Mouse (Mus musculus) layer of hippocampus, postnatal 36 days (tissue): Measurements from ENCODE around the gene Trp53. TPM values are rescaled to one million over a fixed set of nuclear protein-coding genes. Genes with fewer than 3 reads are reported as not detected.
"Not testable (repeated sequence)": the region's sequence is repeated elsewhere in the genome, so short reads cannot be mapped to it uniquely, and the experiment has no call there.

Experiments
- DNase-seq, 2 experiments: peaks; one replicate each; pipeline ENCODE4 v3.0.0; 2022
- total RNA-seq, 2 experiments: library from RNA; stranded (reverse); gene quantifications; 2 replicates each; pipeline ENCODE4 v1.2.3; 2021

Gene Trp53
- total RNA-seq, 2 experiments from 2014 or later, result 25.4 to 27.4 TPM

DNA sequence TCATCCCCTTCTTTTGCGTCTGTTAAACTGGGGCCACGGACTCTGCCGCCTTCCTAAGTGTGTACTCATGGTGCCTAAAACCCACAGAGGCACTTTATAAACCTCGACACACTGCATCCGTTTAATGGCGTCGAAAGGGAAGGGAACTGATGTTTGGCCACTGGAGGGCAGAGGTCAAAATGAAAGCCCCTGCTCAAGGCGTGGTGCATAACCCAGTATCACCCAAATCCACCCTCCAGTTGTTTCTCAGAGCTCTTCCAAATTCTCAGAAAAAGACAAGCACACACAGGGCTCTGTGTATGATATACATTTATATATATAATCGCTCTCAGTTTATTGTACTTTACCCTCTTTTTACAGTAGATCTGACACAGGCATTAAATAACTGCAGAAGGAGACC lies 19.3 kb downstream of the Trp53 start:
- no peak for DNase-seq

DNA sequence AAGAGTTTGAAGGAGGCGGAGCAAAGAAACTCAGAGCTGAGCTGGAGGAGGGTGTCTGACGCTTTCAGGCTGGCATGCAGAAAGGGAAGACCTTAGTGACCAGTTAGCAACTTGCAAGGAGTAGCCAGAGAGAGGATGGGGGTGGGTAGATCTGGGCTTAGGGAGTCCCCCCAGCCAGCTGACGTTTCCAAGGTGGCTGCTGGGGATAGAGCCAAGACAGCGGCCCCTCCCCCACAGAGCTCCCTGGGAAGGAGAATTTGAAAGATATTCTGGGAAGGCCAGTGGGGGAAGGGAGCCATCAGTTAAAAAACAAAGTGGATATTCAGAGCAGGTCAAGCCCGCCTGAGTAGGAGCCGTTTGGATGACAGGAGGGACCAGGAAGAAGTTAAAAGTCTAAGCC lies 19.9 kb downstream of the Trp53 start:
- DNase-seq, result peak; percentile 73 to 75

DNA sequence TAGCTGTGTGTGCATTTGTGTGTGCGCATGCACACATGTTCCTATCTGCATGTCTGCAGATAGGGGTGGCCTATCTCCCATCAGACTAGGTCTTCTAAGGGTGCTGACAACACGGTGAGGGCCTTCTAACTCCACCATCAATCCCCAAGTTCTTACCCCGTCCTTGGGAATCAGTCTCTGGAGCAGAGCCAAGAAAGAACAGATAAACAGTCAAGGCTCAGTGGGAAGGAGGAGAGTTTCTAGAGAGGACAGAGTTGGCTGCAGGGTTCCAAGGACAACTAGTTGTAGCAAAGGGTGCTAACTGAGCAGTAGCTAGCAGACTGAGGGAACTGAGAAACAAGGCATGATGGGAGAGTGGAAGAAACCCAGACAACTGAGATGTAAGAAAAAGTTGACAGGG lies 21.6 kb downstream of the Trp53 start:
- DNase-seq, result no peak

DNA sequence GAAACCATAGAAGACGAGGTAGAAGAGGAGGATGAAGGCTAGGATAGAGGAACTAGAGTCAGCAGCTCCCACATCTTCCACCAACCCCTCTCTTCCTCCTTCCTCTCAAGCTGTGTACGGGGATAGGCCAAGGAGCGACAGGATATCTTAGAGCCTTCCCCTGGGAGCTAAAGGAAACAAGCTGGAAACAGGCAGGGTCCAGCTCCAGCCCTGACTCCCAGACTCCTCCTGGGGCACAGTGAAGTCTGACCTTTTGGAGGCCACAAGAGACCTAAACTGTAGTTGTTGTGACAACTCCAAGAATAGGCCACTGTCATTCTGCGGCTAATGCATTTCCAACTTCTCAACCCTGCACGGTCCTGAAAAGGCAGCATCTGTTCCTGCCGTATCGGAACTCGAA lies 23.4 kb downstream of the Trp53 start:
- no peak for DNase-seq

DNA sequence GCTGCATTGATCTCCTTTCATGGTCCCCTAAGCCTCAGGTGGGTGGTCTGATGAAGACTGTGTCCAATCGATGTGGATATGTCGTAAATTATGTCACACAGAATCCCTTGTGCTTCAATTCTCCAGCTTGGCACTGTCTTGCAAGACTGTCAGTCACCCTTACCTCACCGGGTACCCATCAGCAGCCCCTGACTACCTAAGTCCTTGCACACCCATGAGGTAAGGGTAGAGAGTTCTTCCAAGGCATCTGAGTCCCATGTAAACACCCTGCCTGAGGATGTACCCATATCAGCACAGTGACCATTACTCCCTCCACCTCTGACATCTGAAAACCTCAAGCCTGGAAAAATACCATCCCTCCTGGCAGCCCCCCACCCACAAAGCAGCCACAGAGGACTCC lies 24.2 kb downstream of the Trp53 start:
- no peak for DNase-seq

DNA sequence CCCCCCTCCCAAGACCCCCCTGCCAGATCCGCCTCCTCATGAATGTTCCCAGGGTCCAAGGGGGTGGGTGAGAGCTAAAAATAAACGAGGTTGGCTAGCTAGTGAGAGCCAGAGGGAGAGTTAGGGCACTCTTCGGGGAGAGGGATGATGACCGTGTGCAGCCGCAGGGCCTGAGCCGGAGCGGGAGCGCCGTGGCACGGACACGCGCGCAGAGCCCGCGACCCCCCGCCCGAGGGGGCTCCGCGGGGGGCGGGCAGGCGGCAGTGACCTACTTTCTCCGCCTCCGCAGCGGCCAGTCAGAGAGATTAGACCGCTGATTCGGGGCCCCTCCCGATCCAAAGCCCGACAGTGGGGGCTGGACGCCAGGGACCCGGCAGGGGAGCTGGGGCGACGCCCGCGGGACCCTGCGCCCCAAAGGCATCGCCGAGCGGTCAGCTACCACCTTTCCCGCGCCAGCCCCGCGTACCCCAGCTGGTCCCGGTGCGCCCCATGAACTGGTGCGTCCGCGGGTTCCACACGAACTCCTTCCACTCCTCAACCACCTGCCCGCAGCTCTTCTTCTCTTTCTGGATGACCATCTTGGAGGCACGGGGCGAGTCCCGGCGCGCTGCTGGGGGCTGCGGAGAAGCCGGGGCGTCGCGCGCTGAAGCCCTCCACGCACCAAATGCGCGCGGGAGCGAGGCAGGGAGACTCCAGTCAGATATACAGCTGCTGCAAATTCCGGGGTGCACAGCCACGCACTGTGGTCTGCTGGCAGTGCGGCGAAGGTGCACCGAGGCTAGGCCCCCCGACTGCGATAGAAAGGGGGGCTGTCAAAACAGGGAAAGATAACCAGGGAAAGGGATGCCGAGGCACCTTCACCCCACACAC lies 24.9 kb downstream of the Trp53 start:
- DNase-seq, result peak in 1 of 2 experiments; percentile 53

DNA sequence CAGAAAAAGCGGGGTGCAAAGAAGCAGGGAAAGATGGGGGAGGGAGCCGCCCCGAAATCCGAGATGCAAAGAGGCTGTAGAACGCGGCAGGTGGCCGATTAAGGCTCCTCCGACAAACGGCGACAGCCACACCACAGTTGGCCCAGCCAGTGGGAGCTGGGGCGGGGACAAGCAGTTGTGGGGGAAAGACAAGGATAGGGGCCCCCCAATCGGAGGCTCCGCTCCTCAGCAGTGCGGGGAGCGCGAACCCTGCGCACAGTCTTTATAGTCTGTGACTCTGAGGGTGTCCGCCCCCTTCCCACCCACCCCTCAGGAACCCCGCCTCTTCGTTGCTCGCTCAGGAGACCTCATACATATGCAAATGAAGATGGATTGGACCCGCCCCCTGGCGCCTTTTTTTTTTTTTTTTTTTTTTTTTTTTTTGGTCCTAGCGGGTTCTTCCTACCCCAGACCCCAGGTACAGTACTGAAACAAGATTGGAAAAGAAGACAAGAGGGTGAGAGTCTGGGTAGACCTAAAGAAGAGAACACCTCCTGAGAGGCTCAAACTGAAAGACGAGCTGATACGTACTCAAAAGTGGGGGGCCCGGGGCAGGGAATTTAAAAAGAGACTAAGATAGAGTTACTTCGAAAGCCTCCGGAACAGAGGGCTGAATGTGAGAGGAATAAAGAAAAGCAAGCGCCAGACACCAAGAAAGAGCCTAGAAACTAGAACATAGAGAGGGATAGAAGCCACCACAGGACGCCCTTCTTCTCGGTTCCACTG lies 25.7 kb downstream of the Trp53 start, which contains the start of gene Atp1b2:
TSS of gene Atp1b2 (minus strand) at position 217 of the 765 bp plus-strand sequence.
- DNase-seq, result peak; percentile 85

DNA sequence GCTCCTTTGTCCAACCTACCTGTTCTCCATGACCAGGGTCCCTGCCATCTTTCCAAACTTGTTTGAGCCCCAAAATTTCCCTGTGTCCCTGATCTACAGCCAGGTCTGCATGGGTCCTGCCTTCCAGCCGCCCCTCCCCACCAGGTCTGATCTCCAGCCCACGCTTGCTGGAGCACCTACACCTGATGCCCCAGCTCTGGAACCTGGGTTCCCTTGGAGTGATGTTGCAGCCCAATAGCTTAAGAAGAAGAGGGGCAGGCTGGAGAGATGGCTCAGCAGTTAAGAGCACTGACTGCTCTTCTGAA lies 26.3 kb downstream of the Trp53 start:
- DNase-seq, result no peak

DNA sequence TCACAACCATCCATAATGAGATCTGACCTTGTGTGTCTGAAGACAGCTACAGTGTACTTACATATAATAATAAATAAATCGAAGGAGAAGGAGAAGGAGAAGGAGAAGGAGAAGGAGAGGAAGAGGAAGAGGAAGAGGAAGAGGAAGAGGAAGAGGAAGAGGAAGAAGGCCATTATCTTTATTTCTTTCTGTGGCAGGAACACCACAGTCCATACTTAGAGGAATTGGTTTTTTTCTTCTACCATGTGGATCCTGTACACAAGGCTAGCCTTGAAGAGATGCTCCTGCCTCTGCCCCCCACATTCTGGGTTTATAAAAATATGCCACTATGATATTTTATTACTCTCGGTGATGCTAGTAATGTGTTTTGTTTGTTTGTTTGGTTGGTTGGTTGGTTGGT lies 26.7 kb downstream of the Trp53 start:
- no peak for DNase-seq

DNA sequence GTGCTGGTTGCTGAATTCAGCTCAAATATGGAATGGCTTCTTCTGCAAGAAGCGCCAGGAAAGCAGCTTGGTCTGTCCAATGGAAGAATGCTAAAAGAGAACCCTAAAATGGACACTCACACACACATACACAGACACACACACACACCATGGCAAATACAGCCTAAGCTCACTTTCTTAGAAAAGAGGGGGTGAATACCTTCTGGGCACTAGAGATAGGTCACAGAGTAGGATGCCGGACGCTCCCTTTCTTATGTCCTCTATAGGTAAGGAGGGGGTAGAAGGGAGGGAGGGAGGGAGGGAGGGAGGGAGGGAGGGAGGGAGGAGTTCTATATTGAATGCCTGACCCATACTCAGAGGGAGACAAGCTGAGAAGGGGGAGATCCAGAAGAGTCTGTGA lies 28.4 kb downstream of the Trp53 start:
- DNase-seq, result no peak

DNA sequence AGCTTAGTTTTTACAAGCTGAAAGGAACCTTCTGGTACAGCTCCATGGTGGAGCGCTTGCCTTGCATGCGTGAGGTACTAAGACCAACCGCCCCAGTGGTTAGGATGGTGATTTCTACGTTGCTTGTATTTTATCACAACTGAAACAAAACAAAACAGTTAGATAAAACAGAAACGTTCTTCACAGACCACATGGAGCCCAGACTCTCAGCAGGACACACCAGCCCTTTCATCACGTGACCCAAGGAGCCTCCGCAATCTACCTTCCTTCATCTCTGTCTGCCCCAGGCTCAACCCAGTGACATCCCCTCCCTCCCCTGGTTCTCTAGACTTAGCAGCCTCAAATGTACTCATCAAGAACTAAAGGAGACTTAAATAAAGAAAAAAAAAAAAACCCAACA lies 29.3 kb downstream of the Trp53 start:
- DNase-seq, result no peak

DNA sequence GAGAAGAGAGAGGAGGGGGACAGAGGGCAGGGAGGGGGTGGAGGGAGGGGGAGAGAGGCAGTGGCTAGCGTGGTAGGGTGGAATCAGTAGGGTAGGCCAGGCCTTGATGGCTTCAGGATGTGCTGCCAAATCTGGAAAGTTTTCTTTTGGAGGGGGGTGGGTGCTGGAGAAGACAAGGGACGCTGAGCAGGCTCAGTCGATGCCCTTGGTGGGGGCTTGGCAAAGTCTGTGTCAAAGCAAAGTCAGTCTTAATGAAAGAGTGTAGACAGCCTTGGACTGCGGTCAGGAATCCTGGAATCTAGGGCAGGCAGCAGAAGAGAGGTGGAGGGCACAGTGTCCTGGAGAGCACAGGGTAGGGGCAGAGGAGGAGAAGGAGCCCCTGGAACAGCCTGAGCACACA lies 30.7 kb downstream of the Trp53 start:
- no peak for DNase-seq

DNA sequence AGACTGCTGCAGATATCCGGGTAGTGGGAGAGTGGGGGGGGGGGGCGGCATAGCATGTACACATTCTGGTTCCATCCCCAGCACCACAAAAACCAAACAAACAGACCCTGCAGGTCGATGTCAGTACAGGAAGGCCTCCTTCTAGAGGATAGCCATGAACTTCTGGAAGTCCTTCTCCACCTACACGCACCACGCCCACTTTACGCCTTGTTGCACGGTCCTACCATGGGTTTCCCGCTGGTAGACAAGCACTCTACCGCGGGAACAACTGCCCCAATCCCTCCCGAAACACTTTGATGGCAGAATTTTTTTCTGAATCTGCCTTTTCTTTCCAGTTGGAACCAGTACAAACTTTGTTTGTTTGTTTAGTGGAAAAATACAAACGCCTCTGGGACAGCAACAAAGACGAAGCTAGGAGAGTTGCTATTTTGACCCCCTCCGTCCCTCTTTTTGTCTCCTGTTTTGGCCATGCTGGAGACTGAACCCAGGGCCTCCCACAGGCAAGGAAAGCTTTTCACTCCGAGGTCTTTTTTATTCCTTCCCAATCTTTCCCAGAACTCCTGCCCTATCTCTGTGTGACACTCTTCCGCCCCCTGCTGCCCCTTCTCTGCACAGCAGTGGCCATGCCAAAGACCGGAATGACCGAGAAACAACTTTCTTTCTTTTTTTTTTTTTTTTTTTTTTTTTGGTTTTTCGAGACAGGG lies 33.5 kb downstream of the Trp53 start:
- peak; percentile 73 to 78 for DNase-seq

DNA sequence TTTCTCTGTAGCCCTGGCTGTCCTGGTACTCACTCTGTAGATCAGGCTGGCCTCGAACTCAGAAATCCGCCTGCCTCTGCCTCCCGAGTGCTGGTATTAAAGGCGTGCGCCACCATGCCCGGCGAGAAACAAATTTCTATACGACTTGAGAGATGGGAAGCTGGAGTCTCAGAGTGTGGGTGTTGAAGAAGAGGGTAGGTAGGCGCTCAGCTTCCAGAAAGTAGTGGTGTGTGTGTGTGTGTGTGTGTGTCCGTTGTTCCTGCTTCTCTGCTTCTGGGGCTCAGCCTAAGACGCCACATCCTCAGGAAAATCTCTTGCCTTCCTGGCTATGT lies 34.1 kb downstream of the Trp53 start:
- DNase-seq, result not testable (repeated sequence)

DNA sequence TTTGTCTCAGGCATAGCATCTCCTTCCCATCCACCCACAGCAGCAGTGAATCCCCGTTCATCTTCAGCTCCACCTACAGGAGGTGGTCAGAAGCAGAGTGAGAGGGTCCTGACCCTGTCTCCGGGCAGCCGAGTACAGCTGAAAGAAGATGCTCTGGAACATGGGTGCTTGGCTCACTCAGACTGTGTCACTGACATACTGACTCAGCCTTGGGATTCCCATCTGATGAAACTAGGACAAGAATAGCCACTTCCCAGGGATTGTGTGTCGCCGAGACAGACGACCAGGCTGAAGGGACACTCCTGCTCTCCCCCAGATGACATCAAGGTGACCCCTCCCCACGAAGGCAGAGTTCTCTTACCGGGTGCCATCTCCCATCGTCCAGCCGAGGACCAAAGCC lies 36.6 kb downstream of the Trp53 start:
- no peak for DNase-seq

DNA sequence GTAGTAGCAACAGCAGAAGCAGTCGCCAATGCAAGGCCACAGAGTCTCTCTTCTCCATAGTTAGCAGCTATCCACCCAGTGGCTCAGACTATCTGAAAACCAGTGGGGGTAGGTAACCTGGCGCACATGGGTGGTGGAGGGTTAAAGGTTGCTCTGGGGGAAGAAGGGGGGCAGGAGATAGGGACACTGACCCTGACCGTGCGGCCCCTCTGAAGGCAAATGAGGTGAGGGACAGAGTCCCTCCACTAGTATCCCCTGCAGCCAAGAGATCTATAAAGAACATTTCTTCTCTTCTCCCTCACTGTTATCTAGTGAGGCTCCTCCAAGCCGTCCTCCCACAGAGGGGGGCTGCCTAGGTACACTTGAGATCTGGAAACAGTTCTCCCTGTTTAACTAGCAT lies 37.6 kb downstream of the Trp53 start, which contains the start of gene Shbg:
TSS of gene Shbg (minus strand) at position 101 of the 400 bp plus-strand sequence.
- DNase-seq, result no peak

DNA sequence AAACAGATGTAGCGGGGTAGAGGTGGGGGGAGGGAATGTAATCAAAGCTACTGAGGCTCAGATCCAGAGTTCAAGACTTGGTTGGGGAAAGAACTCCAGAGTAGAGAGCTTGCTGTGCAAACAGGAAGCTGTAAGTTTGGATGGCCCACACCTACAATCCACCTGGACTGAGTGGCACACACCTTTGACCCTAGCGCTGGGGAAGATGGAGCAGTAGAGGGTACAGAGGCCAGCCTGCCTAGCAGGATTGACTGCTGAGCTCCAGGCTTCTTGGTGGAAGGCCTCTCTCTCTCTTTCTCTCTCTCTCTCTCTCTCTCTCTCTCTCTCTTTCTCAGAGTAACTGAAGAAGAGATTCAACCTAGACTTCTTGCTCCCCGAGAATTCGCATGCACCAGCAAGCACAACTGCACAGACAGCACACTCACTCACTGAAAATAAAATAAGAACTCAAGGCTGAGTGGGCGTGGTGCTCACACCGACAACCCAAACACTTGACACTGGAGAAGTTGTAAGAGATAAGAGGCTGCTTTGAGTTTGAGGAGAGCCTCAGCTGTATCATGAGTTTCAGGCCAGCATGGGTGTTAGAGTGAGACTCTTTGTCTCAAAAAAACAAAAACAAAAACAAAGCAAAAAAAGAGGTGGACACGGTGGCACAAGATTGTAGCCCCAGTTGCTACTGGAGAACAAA lies 40.4 kb downstream of the Trp53 start:
- no peak for DNase-seq

DNA sequence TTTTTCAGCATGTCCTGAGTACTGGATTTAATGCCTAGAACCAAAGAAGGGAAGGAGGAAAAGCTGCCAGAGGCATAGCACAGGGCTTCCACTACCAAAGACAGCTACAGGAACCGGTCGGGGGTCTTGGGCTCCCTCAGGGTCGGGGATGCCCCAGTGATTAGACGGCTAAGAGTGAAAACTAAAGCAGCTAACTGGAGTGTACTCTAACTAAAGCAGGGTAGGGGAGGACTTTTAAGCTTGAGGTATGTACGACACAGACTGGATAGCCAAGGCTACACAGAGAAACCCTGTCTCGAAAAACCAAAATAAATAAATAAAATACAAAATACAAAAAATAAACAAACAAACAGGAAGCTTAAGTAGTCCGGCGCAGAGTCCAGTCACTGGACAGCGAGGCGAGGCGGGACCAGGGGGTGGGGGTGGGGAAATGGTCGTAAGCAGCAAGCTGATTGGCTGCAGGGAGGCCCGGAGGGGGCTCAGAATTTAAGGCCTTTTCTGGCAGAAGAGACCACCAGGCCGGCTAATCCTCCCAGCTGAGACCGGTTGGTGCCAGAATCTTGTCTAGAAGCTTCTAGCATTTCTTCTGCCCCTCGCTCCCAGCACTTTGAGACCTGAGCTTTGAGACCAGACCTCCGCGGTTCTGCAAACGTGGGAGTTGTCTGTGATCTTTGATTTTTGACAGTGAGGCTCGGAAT lies 41.6 kb downstream of the Trp53 start, which contains the start of gene Sat2:
TSS of gene Sat2 (plus strand) at position 454 of the 698 bp plus-strand sequence.
- DNase-seq, result peak; percentile 48 to 50

DNA sequence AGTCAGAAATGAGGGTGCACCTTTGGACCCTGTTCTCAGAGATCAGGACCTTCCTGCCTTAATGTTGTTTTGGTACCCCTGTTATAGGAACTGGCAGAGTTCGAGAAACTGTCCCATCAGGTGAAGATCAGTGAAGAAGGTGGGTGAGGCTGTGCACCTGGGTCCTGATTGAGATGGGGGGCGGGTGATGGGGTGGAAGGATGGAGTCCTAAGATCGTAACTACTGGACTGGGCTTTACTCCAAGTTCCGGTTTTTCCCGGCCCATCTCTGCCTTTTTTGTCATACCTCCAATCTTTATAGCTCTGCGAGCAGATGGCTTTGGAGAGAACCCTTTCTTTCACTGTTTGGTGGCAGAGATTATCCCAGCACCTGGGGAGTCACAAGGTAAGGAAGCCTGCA lies 42.2 kb downstream of the Trp53 start:
- no peak for DNase-seq

DNA sequence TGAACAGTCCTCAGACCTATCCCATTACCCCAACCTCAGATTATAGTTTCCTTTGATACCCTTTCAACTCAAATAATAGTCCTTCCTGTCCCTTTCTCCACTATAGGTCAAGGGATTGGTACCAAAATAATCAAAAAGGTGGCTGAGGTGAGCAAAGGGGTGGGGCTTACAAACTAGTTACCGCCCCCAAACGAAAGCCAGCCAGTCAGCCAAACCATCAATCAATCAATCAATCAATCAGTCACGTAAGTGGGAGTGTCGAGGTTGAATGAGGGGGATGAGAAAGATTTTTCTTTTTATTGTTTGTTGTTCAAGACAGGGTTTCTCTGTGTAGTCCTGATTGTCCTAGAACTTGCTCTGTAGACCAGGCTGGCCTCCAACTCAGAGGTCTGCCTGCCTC lies 42.8 kb downstream of the Trp53 start:
- no peak for DNase-seq

DNA sequence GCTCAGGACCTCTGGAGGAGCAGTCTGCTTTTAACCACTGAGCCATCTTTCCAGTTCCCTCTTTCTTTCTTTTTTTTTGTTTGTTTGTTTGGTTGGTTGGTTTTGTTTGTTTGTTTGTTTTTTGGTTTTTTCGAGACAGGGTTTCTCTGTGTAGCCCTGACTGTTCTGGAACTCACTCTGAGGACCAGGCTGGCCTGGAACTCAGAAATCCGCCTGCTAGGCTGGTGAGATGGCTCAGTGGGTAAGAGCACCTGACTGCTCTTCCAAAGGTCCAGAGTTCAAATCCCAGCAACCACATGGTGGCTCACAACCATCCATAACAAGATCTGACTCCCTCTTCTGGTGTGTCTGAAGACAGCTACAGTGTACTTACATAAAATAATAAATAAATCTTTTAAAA lies 44.2 kb downstream of the Trp53 start:
- not testable (repeated sequence) for DNase-seq

DNA sequence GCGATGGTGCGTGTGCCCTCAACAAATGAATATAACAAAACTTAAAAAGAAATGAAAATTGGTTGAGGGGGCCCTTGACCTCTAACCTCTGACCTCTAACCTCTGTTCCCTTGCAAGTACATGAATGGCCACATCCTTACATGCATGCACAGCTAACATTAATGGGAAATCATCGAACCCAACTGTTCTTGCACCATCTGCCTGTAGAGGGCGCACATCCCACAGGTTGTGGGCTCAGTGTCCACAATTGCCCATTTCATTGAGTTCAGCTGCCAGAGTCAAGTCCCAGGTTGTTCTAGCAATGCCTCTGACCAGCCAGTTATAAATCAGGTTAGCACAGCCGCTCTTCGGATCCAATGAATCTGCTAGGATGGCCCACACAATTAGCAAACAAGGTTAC lies 48.1 kb downstream of the Trp53 start:
- peak; percentile 50 to 64 for DNase-seq
